Mouse (Mus musculus) bone marrow macrophage, adult 2 months (primary cell): ENCODE measurements around the gene Vwa3b.

Source experiments
- CTCF ChIP-seq: IDR thresholded peaks from 2 replicates; pipeline ENCODE4 v1.5.1; 2012; ENCODE audit warnings: low read depth, mild to moderate bottlenecking, low read length, moderate library complexity
- POLR2A ChIP-seq: IDR thresholded peaks from 2 replicates; pipeline ENCODE4 v1.6.1; 2012; ENCODE audit warnings: mild to moderate bottlenecking, low read depth, low read length, borderline replicate concordance

GRCm38 (mm10) chr1:37002316-37003008, 23.9 kb upstream of the Vwa3b start:
- TF ChIP-seq CTCF, result no peak
- no peak for TF ChIP-seq POLR2A
